Mouse (Mus musculus) kidney, embryonic 15.5 days (tissue): ENCODE results near the gene Sema6b. TPM values are rescaled to one million over a fixed set of nuclear protein-coding genes. Genes with fewer than 3 reads are reported as not detected.
A peak's percentile ranks its signal among the peaks of the same experiment; 100 is the strongest.

Experiments
- ATAC-seq: fragments of 200-750 bp; cut with Nextera tagmentation; replicated peaks from 2 replicates; pipeline ENCODE4 v1.8.0; 2017; ENCODE audit warnings: moderate TSS enrichment; ENCODE audit not compliant: low FRiP score
- H3K27ac ChIP-seq: fragments of 300-500 bp; sonication (generic); 2 replicates; pipeline ENCODE4 v1.5.1; 2015; ENCODE audit warnings: mild to moderate bottlenecking, inconsistent platforms
- H3K27me3 ChIP-seq: fragments of 300-500 bp; sonication (generic); 2 replicates; pipeline ENCODE4 v1.6.1; 2015; ENCODE audit warnings: inconsistent platforms
- H3K36me3 ChIP-seq: fragments of 300-500 bp; sonication (generic); 2 replicates; pipeline ENCODE4 v1.6.1; 2015; ENCODE audit warnings: inconsistent platforms
- H3K4me1 ChIP-seq: fragments of 300-500 bp; sonication (generic); 2 replicates; pipeline ENCODE4 v1.6.1; 2015; ENCODE audit warnings: inconsistent platforms
- H3K4me2 ChIP-seq: fragments of 300-500 bp; sonication (generic); 2 replicates; pipeline ENCODE4 v1.6.1; 2015; ENCODE audit warnings: moderate library complexity, mild to moderate bottlenecking, inconsistent platforms
- H3K4me3 ChIP-seq: fragments of 300-500 bp; sonication (generic); replicated peaks from 2 replicates; pipeline ENCODE4 v1.5.1; 2015; ENCODE audit warnings: mild to moderate bottlenecking, inconsistent platforms
- H3K9ac ChIP-seq: fragments of 300-500 bp; sonication (generic); 2 replicates; pipeline ENCODE4 v1.6.1; 2015; ENCODE audit warnings: mild to moderate bottlenecking, inconsistent platforms
- H3K9me3 ChIP-seq: fragments of 300-500 bp; sonication (generic); replicated peaks from 2 replicates; pipeline ENCODE4 v1.6.1; 2016; ENCODE audit warnings: inconsistent platforms
- whole genome bisulfite sequencing: fragments of 180-500 bp; shearing (Covaris S2); methylation state at CpG from one replicate; pipeline ENCODE4 v1.1.7; 2015; ENCODE audit warnings: mixed read lengths; 5-methylcytosine and 5-hydroxymethylcytosine counted together
- polyA plus RNA-seq: library from polyadenylated mRNA; unstranded; fragments of >200 nt; fragmentation: Nextera tagmentation; extraction: Ambion mirVana; gene quantifications from 2 replicates; pipeline ENCODE4 v1.2.1, GENCODE M21; 2015

Gene Sema6b
- polyA plus RNA-seq, 1 experiment from 2014 or later, result 1.5 TPM

- Histone ChIP-seq H3K9ac (no peak overlapping the region), H3K27me3 (0 out of 2 replicates have a peak, but pooled peaks cover 12% of the 10 kb centered on the region), H3K4me2 (0 out of 2 replicates have a peak overlapping the region, but pooled peaks have one; percentile 81), H3K27ac (no peak overlapping the region), H3K4me1 (peaks cover 36% of the 10 kb centered on the region), H3K36me3 (no peaks in the 10 kb centered on the region), H3K4me3 (no peak overlapping the region), H3K9me3 (no peaks in the 10 kb centered on the region)
- WGBS, result 80% methylated on average over 3 of the region's 3 CpGs
- no peak for ATAC-seq
Observed at GRCm38 (mm10) chr17:56164510-56164909, 24.4 kb upstream of the Sema6b start.

- no peak for ATAC-seq
- no peak overlapping the region for H3K9ac ChIP-seq
- H3K4me1 ChIP-seq, result peaks cover 39% of the 10 kb centered on the region
- H3K27ac ChIP-seq, result no peak overlapping the region
- peaks cover 19% of the 10 kb centered on the region; the same call in 1 of the 2 replicates for H3K27me3 ChIP-seq
- H3K4me3 ChIP-seq, result peak overlapping the region; percentile 48
- 70% methylated on average over 6 of the region's 6 CpGs for WGBS
- no peaks in the 10 kb centered on the region for H3K36me3 ChIP-seq
- H3K9me3 ChIP-seq, result no peaks in the 10 kb centered on the region
- peak overlapping the region; percentile 81 for H3K4me2 ChIP-seq
Observed at GRCm38 (mm10) chr17:56163523-56164102, 23.5 kb upstream of the Sema6b start.

GRCm38 (mm10) chr17:56162231-56162774, 22.2 kb upstream of the Sema6b start, which contains the start of gene Tnfaip8l1:
Gene Tnfaip8l1, plus strand, starts transcription at chr17:56162477.
- ATAC-seq, result peak; percentile 96
- Histone ChIP-seq H3K9me3 (no peaks in the 10 kb centered on the region), H3K9ac (peak within 1 kb of the TSS; percentile 37), H3K27ac (no peak within 1 kb of the TSS), H3K27me3 (peaks cover 28% of the 10 kb centered on the region), H3K36me3 (no peaks in the 10 kb centered on the region), H3K4me3 (peak within 1 kb of the TSS; percentile 48), H3K4me2 (peak within 1 kb of the TSS; percentile 81), H3K4me1 (peaks cover 39% of the 10 kb centered on the region)
- WGBS, result 1% methylated on average over 30 of the region's 30 CpGs

GRCm38 (mm10) chr17:56159729-56160128, 19.6 kb upstream of the Sema6b start:
- H3K4me3 ChIP-seq, result no peak overlapping the region

GRCm38 (mm10) chr17:56153643-56154042, 13.5 kb upstream of the Sema6b start:
- H3K27me3 ChIP-seq, result peaks cover 93% of the 10 kb centered on the region
- H3K27ac ChIP-seq, result no peak overlapping the region
- H3K9me3 ChIP-seq, result no peaks in the 10 kb centered on the region
- no peaks in the 10 kb centered on the region for H3K36me3 ChIP-seq
- WGBS, result 27% methylated on average over 9 of the region's 9 CpGs
- peaks cover 13% of the 10 kb centered on the region for H3K4me1 ChIP-seq
- H3K9ac ChIP-seq, result no peak overlapping the region
- no peak overlapping the region for H3K4me2 ChIP-seq
- H3K4me3 ChIP-seq, result no peak overlapping the region
- no peak; the same call in 1 of the 2 replicates for ATAC-seq

More at GRCm38 (mm10) chr17:56159729-56160128, 19.6 kb upstream of the Sema6b start:
- Histone ChIP-seq H3K27ac (no peak overlapping the region), H3K36me3 (no peaks in the 10 kb centered on the region), H3K9ac (no peak overlapping the region), H3K4me2 (no peak overlapping the region), H3K4me1 (peaks cover 30% of the 10 kb centered on the region), H3K27me3 (peaks cover 51% of the 10 kb centered on the region), H3K9me3 (no peaks in the 10 kb centered on the region)
- peak; percentile 16; the same call in 1 of the 2 replicates for ATAC-seq
- under 1% methylated on average over 9 of the region's 9 CpGs for WGBS

GRCm38 (mm10) chr17:56149897-56150296, 9.8 kb upstream of the Sema6b start:
- no peak for ATAC-seq
- WGBS, result 38% methylated on average over 2 of the region's 2 CpGs
- Histone ChIP-seq H3K4me3 (no peak overlapping the region), H3K27ac (no peak overlapping the region), H3K9ac (no peak overlapping the region), H3K4me2 (no peak overlapping the region), H3K9me3 (no peaks in the 10 kb centered on the region), H3K36me3 (no peaks in the 10 kb centered on the region), H3K4me1 (peaks cover 13% of the 10 kb centered on the region), H3K27me3 (peaks cover 97% of the 10 kb centered on the region)

GRCm38 (mm10) chr17:56148790-56149618, 8.9 kb upstream of the Sema6b start:
- 1% methylated on average over 30 of the region's 30 CpGs for WGBS
- no peak overlapping the region for H3K27ac ChIP-seq
- H3K4me1 ChIP-seq, result peaks cover 13% of the 10 kb centered on the region
- no peaks in the 10 kb centered on the region for H3K36me3 ChIP-seq
- no peak overlapping the region for H3K9ac ChIP-seq
- H3K9me3 ChIP-seq, result no peaks in the 10 kb centered on the region
- H3K4me2 ChIP-seq, result peak overlapping the region; percentile 53
- peaks cover 97% of the 10 kb centered on the region for H3K27me3 ChIP-seq
- H3K4me3 ChIP-seq, result peak overlapping the region; percentile 32
- ATAC-seq, result 0 out of 2 replicates have a peak, but pooled peaks have one; percentile 17

GRCm38 (mm10) chr17:56148280-56148679, 8.1 kb upstream of the Sema6b start:
- no peaks in the 10 kb centered on the region for H3K9me3 ChIP-seq
- peaks cover 9% of the 10 kb centered on the region for H3K4me1 ChIP-seq
- ATAC-seq, result no peak
- no peaks in the 10 kb centered on the region for H3K36me3 ChIP-seq
- H3K27me3 ChIP-seq, result peaks cover 98% of the 10 kb centered on the region
- WGBS, result 25% methylated on average over 9 of the region's 9 CpGs
- H3K9ac ChIP-seq, result no peak overlapping the region
- peak overlapping the region; percentile 53 for H3K4me2 ChIP-seq
- peak overlapping the region; percentile 32 for H3K4me3 ChIP-seq
- no peak overlapping the region for H3K27ac ChIP-seq

GRCm38 (mm10) chr17:56147420-56147819, 7.3 kb upstream of the Sema6b start:
- Histone ChIP-seq H3K27me3 (peaks cover 98% of the 10 kb centered on the region), H3K36me3 (no peaks in the 10 kb centered on the region), H3K9me3 (no peaks in the 10 kb centered on the region), H3K9ac (no peak overlapping the region), H3K4me2 (no peak overlapping the region), H3K4me3 (no peak overlapping the region), H3K27ac (no peak overlapping the region), H3K4me1 (peaks cover 12% of the 10 kb centered on the region)
- ATAC-seq, result no peak
- WGBS, result 53% methylated on average over 12 of the region's 12 CpGs

GRCm38 (mm10) chr17:56146131-56146530, 6.0 kb upstream of the Sema6b start:
- Histone ChIP-seq H3K4me1 (peaks cover 25% of the 10 kb centered on the region), H3K4me3 (no peak overlapping the region), H3K27me3 (peaks cover 100% of the 10 kb centered on the region), H3K27ac (no peak overlapping the region), H3K36me3 (no peaks in the 10 kb centered on the region), H3K9ac (no peak overlapping the region), H3K9me3 (no peaks in the 10 kb centered on the region), H3K4me2 (no peak overlapping the region)
- WGBS, result 19% methylated on average over 9 of the region's 9 CpGs
- ATAC-seq, result no peak

- no peak overlapping the region for H3K4me2 ChIP-seq
- peaks cover 31% of the 10 kb centered on the region for H3K4me1 ChIP-seq
- peaks cover 100% of the 10 kb centered on the region for H3K27me3 ChIP-seq
- no peak overlapping the region for H3K27ac ChIP-seq
- WGBS, result 74% methylated on average over 9 of the region's 9 CpGs
- no peak overlapping the region for H3K9ac ChIP-seq
- no peak overlapping the region for H3K4me3 ChIP-seq
- ATAC-seq, result no peak
- no peaks in the 10 kb centered on the region for H3K36me3 ChIP-seq
- no peaks in the 10 kb centered on the region for H3K9me3 ChIP-seq
Observed at GRCm38 (mm10) chr17:56144546-56144945, 4.4 kb upstream of the Sema6b start.
